Mouse (Mus musculus): ENCODE measurements around the gene Tbrg1. TPM values are rescaled to one million over a fixed set of nuclear protein-coding genes. Genes with fewer than 3 reads are reported as not detected.
A peak's percentile ranks its signal among the peaks of the same experiment; 100 is the strongest.

Gene Tbrg1
- polyA plus RNA-seq, 1 experiment from 2014 or later, result 92.9 TPM

- no peak for ATAC-seq
- H3K36me3 ChIP-seq (ENCODE audit: poor library complexity, severe bottlenecking), result no peaks in the 10 kb centered on the region
- no peak overlapping the region for H3K4me2 ChIP-seq
- no peak overlapping the region for H3K9ac ChIP-seq
- no peak overlapping the region for H3K4me3 ChIP-seq
- H3K4me1 ChIP-seq, result peaks cover 24% of the 10 kb centered on the region
- H3K27ac ChIP-seq, result no peak overlapping the region
- 96% methylated on average over 1 of the region's 1 CpGs for WGBS
- no peaks in the 10 kb centered on the region for H3K27me3 ChIP-seq
- H3K9me3 ChIP-seq (replicated peaks), result no peaks in the 10 kb centered on the region
These were observed 29.8 kb downstream of the Tbrg1 start for GRCm38 (mm10) chr9:37627263-37627662.

GRCm38 (mm10) chr9:37626103-37626567, 31.0 kb downstream of the Tbrg1 start:
- Histone ChIP-seq H3K36me3 (ENCODE audit: poor library complexity, severe bottlenecking) (no peaks in the 10 kb centered on the region), H3K4me2 (peak overlapping the region; percentile 48), H3K27ac (peak overlapping the region; percentile 89), H3K9me3 (replicated peaks) (no peaks in the 10 kb centered on the region), H3K4me1 (peaks cover 32% of the 10 kb centered on the region), H3K4me3 (no peak overlapping the region), H3K9ac (peak overlapping the region; percentile 56), H3K27me3 (no peaks in the 10 kb centered on the region)
- ATAC-seq, result peak; percentile 44
- WGBS, result 7% methylated on average over 3 of the region's 3 CpGs

DNA sequence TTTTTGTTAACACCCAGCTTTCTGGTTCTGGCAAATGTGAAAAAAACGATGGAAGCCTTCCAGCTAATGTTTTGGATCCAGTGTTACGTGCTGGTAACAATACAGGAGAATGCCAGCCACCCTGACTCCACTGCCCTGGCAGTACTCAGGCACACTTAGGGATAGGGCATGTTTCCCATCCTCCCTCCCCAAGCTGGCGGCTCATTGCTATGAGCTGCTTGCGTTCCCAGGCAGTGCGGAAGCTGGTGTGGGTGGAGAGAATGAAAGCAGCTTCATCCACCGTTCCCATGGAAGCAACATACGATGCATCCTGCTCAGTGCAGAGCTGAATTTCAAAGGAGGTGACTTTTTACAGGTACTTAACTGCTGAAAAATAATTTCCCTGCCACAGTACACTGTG, 31.5 kb downstream of the Tbrg1 start:
- H3K27ac ChIP-seq, result peak overlapping the region; percentile 89
- peak overlapping the region; percentile 48 for H3K4me2 ChIP-seq
- H3K36me3 ChIP-seq (ENCODE audit: poor library complexity, severe bottlenecking), result no peaks in the 10 kb centered on the region
- no peak overlapping the region for H3K4me3 ChIP-seq
- H3K9me3 ChIP-seq (replicated peaks), result no peaks in the 10 kb centered on the region
- peaks cover 32% of the 10 kb centered on the region for H3K4me1 ChIP-seq
- 9% methylated on average over 7 of the region's 7 CpGs for WGBS
- H3K27me3 ChIP-seq, result no peaks in the 10 kb centered on the region
- peak; percentile 92 for ATAC-seq
- H3K9ac ChIP-seq, result peak overlapping the region; percentile 56

GRCm38 (mm10) chr9:37625129-37625528, 32.0 kb downstream of the Tbrg1 start:
- peak; percentile 85 for ATAC-seq
- WGBS, result 13% methylated on average over 3 of the region's 3 CpGs

GRCm38 (mm10) chr9:37624502-37624901, 32.6 kb downstream of the Tbrg1 start:
- 0 out of 2 replicates have a peak overlapping the region, but pooled peaks have one; percentile 8 for H3K27ac ChIP-seq
- H3K4me2 ChIP-seq, result no peak overlapping the region
- no peaks in the 10 kb centered on the region for H3K36me3 ChIP-seq (ENCODE audit: poor library complexity, severe bottlenecking)
- H3K4me1 ChIP-seq, result peaks cover 32% of the 10 kb centered on the region
- H3K9me3 ChIP-seq (replicated peaks), result no peaks in the 10 kb centered on the region
- no peak overlapping the region for H3K9ac ChIP-seq
- WGBS, result 76% methylated on average over 1 of the region's 1 CpGs
- H3K4me3 ChIP-seq, result no peak overlapping the region
- H3K27me3 ChIP-seq, result no peaks in the 10 kb centered on the region
- ATAC-seq, result no peak

More at GRCm38 (mm10) chr9:37625129-37625528, 32.0 kb downstream of the Tbrg1 start:
- Histone ChIP-seq H3K4me2 (peak overlapping the region; percentile 48; the same call in 1 of the 2 replicates), H3K36me3 (ENCODE audit: poor library complexity, severe bottlenecking) (no peaks in the 10 kb centered on the region), H3K4me3 (no peak overlapping the region), H3K4me1 (peaks cover 32% of the 10 kb centered on the region), H3K9ac (no peak overlapping the region), H3K27ac (peak overlapping the region; percentile 89), H3K9me3 (replicated peaks) (no peaks in the 10 kb centered on the region), H3K27me3 (no peaks in the 10 kb centered on the region)

GRCm38 (mm10) chr9:37623981-37624380, 33.1 kb downstream of the Tbrg1 start:
- H3K4me1 ChIP-seq, result peaks cover 32% of the 10 kb centered on the region
- H3K27ac ChIP-seq, result no peak overlapping the region

GRCm38 (mm10) chr9:37621290-37621689, 35.8 kb downstream of the Tbrg1 start:
- Histone ChIP-seq H3K36me3 (ENCODE audit: poor library complexity, severe bottlenecking) (no peaks in the 10 kb centered on the region), H3K9ac (no peak overlapping the region), H3K4me1 (peaks cover 26% of the 10 kb centered on the region), H3K27me3 (no peaks in the 10 kb centered on the region), H3K27ac (no peak overlapping the region), H3K4me2 (no peak overlapping the region), H3K4me3 (no peak overlapping the region), H3K9me3 (replicated peaks) (no peaks in the 10 kb centered on the region)
- 83% methylated on average over 6 of the region's 6 CpGs for WGBS
- ATAC-seq, result no peak

More at GRCm38 (mm10) chr9:37623981-37624380, 33.1 kb downstream of the Tbrg1 start:
- Histone ChIP-seq H3K27me3 (no peaks in the 10 kb centered on the region), H3K9me3 (replicated peaks) (no peaks in the 10 kb centered on the region), H3K4me2 (no peak overlapping the region), H3K36me3 (ENCODE audit: poor library complexity, severe bottlenecking) (no peaks in the 10 kb centered on the region), H3K4me3 (no peak overlapping the region), H3K9ac (no peak overlapping the region)
- ATAC-seq, result no peak
- 79% methylated on average over 3 of the region's 3 CpGs for WGBS

- Histone ChIP-seq H3K4me2 (no peak overlapping the region), H3K36me3 (ENCODE audit: poor library complexity, severe bottlenecking) (no peaks in the 10 kb centered on the region), H3K9ac (no peak overlapping the region), H3K27ac (no peak overlapping the region), H3K4me3 (no peak overlapping the region), H3K4me1 (peaks cover 10% of the 10 kb centered on the region), H3K27me3 (no peaks in the 10 kb centered on the region), H3K9me3 (replicated peaks) (no peaks in the 10 kb centered on the region)
- 59% methylated on average over 2 of the region's 2 CpGs for WGBS
- ATAC-seq, result no peak
These were observed 40.3 kb downstream of the Tbrg1 start for GRCm38 (mm10) chr9:37616770-37617169.

DNA sequence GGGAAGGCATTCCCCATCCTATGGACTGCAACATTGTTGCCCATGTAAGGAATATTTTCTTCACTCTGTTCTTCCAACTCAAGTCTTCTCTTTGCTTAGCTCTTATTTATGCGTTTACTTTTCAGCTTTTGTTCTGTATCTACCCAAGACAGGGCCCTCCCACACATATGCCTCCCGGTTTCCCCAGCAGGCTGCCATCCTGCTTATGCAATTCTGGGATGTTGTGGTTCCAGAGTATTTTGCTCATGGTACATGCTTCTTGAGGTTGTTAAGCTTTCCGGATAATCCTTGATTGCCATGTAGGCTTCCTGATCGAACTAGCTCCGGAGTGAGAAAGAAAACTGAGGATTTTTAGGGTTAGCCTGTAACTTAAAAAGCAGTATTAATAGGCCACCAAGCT, 41.9 kb downstream of the Tbrg1 start:
- Histone ChIP-seq H3K36me3 (ENCODE audit: poor library complexity, severe bottlenecking) (no peaks in the 10 kb centered on the region), H3K27ac (no peak overlapping the region), H3K4me3 (no peak overlapping the region), H3K9me3 (replicated peaks) (no peaks in the 10 kb centered on the region), H3K4me1 (peaks cover 7% of the 10 kb centered on the region), H3K27me3 (no peaks in the 10 kb centered on the region), H3K9ac (no peak overlapping the region), H3K4me2 (no peak overlapping the region)
- 65% methylated on average over 5 of the region's 5 CpGs for WGBS
- ATAC-seq, result no peak

DNA sequence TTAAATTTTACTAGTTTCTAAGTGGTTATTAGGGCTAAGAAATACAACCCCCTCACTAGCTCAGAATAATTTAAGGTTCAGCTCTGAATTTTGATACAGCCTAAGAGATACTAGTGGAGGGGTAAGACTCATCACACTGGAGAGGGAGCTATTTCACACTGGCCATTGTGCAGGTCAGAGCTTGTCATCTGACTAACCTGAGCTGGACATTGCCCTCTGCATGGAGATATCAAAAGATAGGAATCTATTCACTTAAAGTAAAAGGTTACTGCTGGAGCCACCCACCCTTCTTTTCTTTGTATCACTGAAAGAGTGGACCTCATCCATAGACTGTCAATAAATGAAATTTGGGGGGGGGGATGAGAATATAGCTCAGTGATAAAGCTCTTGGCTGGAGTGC, 42.8 kb downstream of the Tbrg1 start:
- H3K27me3 ChIP-seq, result no peaks in the 10 kb centered on the region
- no peak overlapping the region for H3K9ac ChIP-seq
- H3K27ac ChIP-seq, result 0 out of 2 replicates have a peak overlapping the region, but pooled peaks have one; percentile 40
- 0 out of 2 replicates have a peak, but pooled peaks have one; percentile 3 for ATAC-seq
- H3K4me3 ChIP-seq, result peak overlapping the region; percentile 65; the same call in 1 of the 2 replicates
- peaks cover 7% of the 10 kb centered on the region for H3K4me1 ChIP-seq
- no peaks in the 10 kb centered on the region for H3K36me3 ChIP-seq (ENCODE audit: poor library complexity, severe bottlenecking)
- H3K4me2 ChIP-seq, result peak overlapping the region; percentile 72
- no peaks in the 10 kb centered on the region for H3K9me3 ChIP-seq (replicated peaks)

- H3K4me3 ChIP-seq, result peak overlapping the region; percentile 65
- no peak for ATAC-seq
- peak overlapping the region; percentile 72 for H3K4me2 ChIP-seq
- H3K4me1 ChIP-seq, result peaks cover 7% of the 10 kb centered on the region
- 17% methylated on average over 6 of the region's 6 CpGs for WGBS
- no peaks in the 10 kb centered on the region for H3K9me3 ChIP-seq (replicated peaks)
- H3K27ac ChIP-seq, result 0 out of 2 replicates have a peak overlapping the region, but pooled peaks have one; percentile 40
- peak overlapping the region; percentile 83 for H3K9ac ChIP-seq
- no peaks in the 10 kb centered on the region for H3K36me3 ChIP-seq (ENCODE audit: poor library complexity, severe bottlenecking)
- H3K27me3 ChIP-seq, result no peaks in the 10 kb centered on the region
These were observed 43.2 kb downstream of the Tbrg1 start for GRCm38 (mm10) chr9:37613911-37614280.

DNA sequence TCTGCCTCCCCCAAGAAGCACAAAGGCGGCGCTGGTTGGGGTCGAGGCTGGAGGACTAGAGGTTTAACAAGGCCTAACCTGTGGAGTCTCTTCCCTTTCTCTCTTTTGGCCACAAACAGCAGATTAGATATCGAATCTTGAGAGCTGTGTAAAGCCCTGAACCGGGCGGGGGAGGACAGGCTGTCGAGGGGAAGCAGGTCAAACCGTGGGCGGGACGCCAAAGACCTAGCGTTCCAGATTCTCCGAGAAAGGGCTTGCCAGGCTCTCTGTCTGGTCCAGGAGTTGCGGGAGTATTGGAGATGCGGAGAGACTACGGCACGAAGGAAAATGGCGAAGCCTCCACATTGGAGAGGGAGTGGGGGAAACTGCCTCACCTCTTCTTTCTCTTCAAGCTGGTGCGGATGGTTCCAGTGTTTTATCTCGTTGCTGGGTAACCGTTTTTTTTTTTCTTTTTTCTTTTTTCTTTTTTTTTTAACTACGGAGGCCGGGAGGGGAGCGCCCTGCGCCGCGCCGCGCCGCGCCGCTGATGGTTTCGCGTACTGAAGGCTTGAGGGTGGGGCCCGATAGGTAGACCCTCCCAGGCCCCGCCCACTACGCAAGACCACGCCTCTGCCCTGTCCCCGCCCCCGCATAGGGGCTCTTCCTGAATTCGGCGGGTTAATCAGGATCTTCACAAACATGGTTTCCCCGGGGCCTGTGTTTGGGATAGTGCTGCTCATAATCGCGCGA, 43.8 kb downstream of the Tbrg1 start, which contains the start of gene Spa17:
Spa17 (minus strand) TSS at position 541 of the 729 bp plus-strand sequence.
- H3K4me2 ChIP-seq, result peak within 1 kb of the TSS; percentile 72
- no peaks in the 10 kb centered on the region for H3K36me3 ChIP-seq (ENCODE audit: poor library complexity, severe bottlenecking)
- under 1% methylated on average over 45 of the region's 45 CpGs for WGBS
- H3K27me3 ChIP-seq, result no peaks in the 10 kb centered on the region
- peak within 1 kb of the TSS; percentile 83 for H3K9ac ChIP-seq
- peak; percentile 95 for ATAC-seq
- H3K9me3 ChIP-seq (replicated peaks), result no peaks in the 10 kb centered on the region
- H3K4me1 ChIP-seq, result peaks cover 7% of the 10 kb centered on the region
- H3K27ac ChIP-seq, result peak within 1 kb of the TSS; percentile 85
- H3K4me3 ChIP-seq, result peak within 1 kb of the TSS; percentile 65

Measured in forebrain, embryonic 13.5 days (tissue).